Mouse (Mus musculus) ES-E14 (cell line): ENCODE measurements around the gene Plcl1.

Experiments
- CHD2 ChIP-seq: IDR thresholded peaks from 2 replicates; pipeline ENCODE4 v1.6.1; 2014; ENCODE audit warnings: mild to moderate bottlenecking, low read depth, low read length, inconsistent platforms
- ZC3H11A ChIP-seq: IDR thresholded peaks from 2 replicates; pipeline ENCODE4 v1.6.1; 2012; ENCODE audit warnings: low read depth, mild to moderate bottlenecking, inconsistent platforms, low read length, borderline replicate concordance

DNA sequence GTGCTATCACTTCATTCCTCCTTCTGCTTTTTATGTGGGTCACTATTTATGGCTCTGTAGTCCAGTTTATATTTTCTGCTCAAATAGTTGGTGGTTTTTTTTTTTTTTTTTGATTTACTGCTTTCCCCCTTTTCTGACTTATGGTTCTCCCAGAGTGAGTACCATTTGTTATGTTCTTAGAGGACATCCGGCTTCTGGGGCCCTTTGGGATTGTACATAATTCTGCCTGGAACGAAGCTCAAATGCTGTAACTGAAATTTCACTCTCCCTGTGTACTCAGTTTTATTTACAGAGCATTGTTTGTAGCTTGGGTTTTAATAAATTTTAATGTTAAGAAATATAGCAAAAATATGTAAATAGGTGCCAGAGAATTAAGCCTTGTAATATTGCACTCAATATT lies 200.2 kb downstream of the Plcl1 start:
- TF ChIP-seq CHD2: no peak
- TF ChIP-seq ZC3H11A: no peak
